ENCODE assay signal across 18 mouse cellular contexts in the genomic region with DNA sequence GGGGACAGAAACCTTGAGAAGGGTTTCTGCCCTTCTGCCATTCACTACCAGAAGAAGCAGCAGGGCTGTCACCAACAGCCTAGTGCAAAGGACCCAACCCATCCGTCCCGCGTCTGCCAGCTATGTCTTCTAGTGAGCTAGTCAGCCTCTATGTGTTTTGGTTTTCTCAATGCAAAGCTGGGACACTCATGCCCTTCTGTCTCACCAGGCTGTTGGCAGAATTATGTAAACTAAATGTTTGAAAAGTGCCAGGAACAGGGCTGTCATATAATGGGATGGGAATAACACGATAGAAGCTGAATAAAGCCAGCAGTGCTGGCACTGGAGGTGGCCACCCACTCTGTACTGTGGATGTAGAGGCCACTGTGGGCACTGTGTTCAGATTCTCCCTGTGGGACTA. TPM values are rescaled to one million over a fixed set of nuclear protein-coding genes. Genes with fewer than 3 reads are reported as not detected.
A peak's percentile ranks its signal among the peaks of the same experiment; 100 is the strongest.
DNase-seq lines count a peak whose midpoint lies in the region; ATAC-seq and TF ChIP-seq lines count a peak whose summit lies in the region.
"Had no signal": no experiment of that assay in that cellular context is flagged by ENCODE, and none has a peak within 500 bp of the region (broad histone marks: within the 10 kb centered on the region; RNA-seq: fewer than 3 reads in every experiment).

No protein-coding gene starts in this region.

- no peaks in the 10 kb centered on the region for H3K27me3 ChIP-seq in forebrain, embryonic 10.5 days (ENCODE audit: poor library complexity, severe bottlenecking)
- no peaks in the 10 kb centered on the region for H3K27me3 ChIP-seq in forebrain, embryonic 12.5 days
- H3K27me3 ChIP-seq in hindbrain, postnatal 0 days (ENCODE audit: insufficient read depth, low read length), result no peaks in the 10 kb centered on the region
- no peaks in the 10 kb centered on the region for H3K27me3 ChIP-seq in hindbrain, embryonic 12.5 days
- H3K27me3 ChIP-seq: liver, embryonic 13.5 days; neural tube, embryonic 15.5 days; stomach, embryonic 15.5 days had no signal

- no peak for ATAC-seq in forebrain, embryonic 12.5 days (ENCODE audit: low FRiP score)
- no peak for ATAC-seq in hindbrain, postnatal 0 days
- ATAC-seq in hindbrain, embryonic 12.5 days (ENCODE audit: low FRiP score), result no peak
- no peak for ATAC-seq in erythroid progenitor cell, adult 5-6 weeks (replicated peaks; ENCODE audit: low FRiP score, poor library complexity, severe bottlenecking)
- ATAC-seq: activated CD4-positive, CD25-positive, alpha-beta regulatory T cell, adult 4 months had no signal

- TF ChIP-seq CTCF in hindbrain, postnatal 0 days (IDR thresholded peaks at IDR 0.05; ENCODE audit: low read depth), result no peak

- peaks cover 31% of the 10 kb centered on the region for H3K4me1 ChIP-seq in forebrain, embryonic 10.5 days
- peaks cover 11% of the 10 kb centered on the region for H3K4me1 ChIP-seq in forebrain, embryonic 12.5 days
- H3K4me1 ChIP-seq in hindbrain, postnatal 0 days (ENCODE audit: insufficient read depth, low read length), result peaks cover 16% of the 10 kb centered on the region; the same call in 1 of the 2 replicates
- H3K4me1 ChIP-seq in hindbrain, embryonic 12.5 days, result no peaks in the 10 kb centered on the region
- H3K4me1 ChIP-seq: liver, embryonic 13.5 days; stomach, embryonic 15.5 days had no signal

- no peak overlapping the region for H3K4me2 ChIP-seq in forebrain, embryonic 12.5 days
- no peak overlapping the region for H3K4me2 ChIP-seq in hindbrain, postnatal 0 days (ENCODE audit: low read depth, low read length)
- H3K4me2 ChIP-seq in hindbrain, embryonic 12.5 days (replicated peaks), result no peak overlapping the region
- H3K4me2 ChIP-seq: liver, embryonic 13.5 days; midbrain, embryonic 11.5 days; neural tube, embryonic 15.5 days; stomach, embryonic 15.5 days had no signal

- H3K9ac ChIP-seq in forebrain, embryonic 12.5 days, result no peak overlapping the region
- H3K9ac ChIP-seq in hindbrain, postnatal 0 days (replicated peaks; ENCODE audit: low read length), result no peak overlapping the region
- H3K9ac ChIP-seq in hindbrain, embryonic 12.5 days, result no peak overlapping the region
- H3K9ac ChIP-seq: liver, embryonic 13.5 days; neural tube, embryonic 15.5 days; stomach, embryonic 15.5 days had no signal

- no peak for DNase-seq in forebrain, embryonic 10.5 days (ENCODE audit: extremely low spot score, low spot score)
- DNase-seq in hindbrain, postnatal 0 days (ENCODE audit: low spot score), result no peak
- DNase-seq in layer of hippocampus, adult 8-10 months (ENCODE audit: low spot score in 2 of 2), result peak; percentile 42 to 43
- DNase-seq in embryo, embryonic 10.5 days (ENCODE audit: low spot score), result no peak
- DNase-seq: liver, embryonic 13.5 days; lung, adult 2 months; lung, postnatal 14 days; thymus, postnatal 25 days had no signal

- H3K4me3 ChIP-seq in forebrain, embryonic 10.5 days, result no peak overlapping the region
- H3K4me3 ChIP-seq in forebrain, embryonic 12.5 days (replicated peaks), result no peak overlapping the region
- H3K4me3 ChIP-seq in hindbrain, postnatal 0 days (ENCODE audit: low read length), result no peak overlapping the region
- H3K4me3 ChIP-seq in hindbrain, embryonic 12.5 days, result no peak overlapping the region
- H3K4me3 ChIP-seq: hindbrain, embryonic 10.5 days; left cerebral cortex, adult 2 months; liver, embryonic 13.5 days; neural tube, embryonic 15.5 days; stomach, embryonic 15.5 days had no signal

- 98% methylated on average over 4 of the region's 4 CpGs for WGBS in forebrain, embryonic 10.5 days
- WGBS in forebrain, embryonic 12.5 days, result 95% methylated on average over 4 of the region's 4 CpGs
- WGBS in hindbrain, postnatal 0 days, result 73% methylated on average over 4 of the region's 4 CpGs
- WGBS in hindbrain, embryonic 12.5 days, result 95% methylated on average over 4 of the region's 4 CpGs

- peak overlapping the region; percentile 48 for H3K27ac ChIP-seq in forebrain, embryonic 10.5 days
- H3K27ac ChIP-seq in forebrain, embryonic 12.5 days, result no peak overlapping the region
- peak overlapping the region; percentile 62 for H3K27ac ChIP-seq in hindbrain, postnatal 0 days
- no peak overlapping the region for H3K27ac ChIP-seq in hindbrain, embryonic 12.5 days
- H3K27ac ChIP-seq: left cerebral cortex, adult 2 months; liver, embryonic 13.5 days; neural tube, embryonic 15.5 days; stomach, embryonic 15.5 days had no signal

- H3K36me3 ChIP-seq in forebrain, embryonic 10.5 days (replicated peaks), result no peaks in the 10 kb centered on the region
- H3K36me3 ChIP-seq in forebrain, embryonic 12.5 days (replicated peaks), result no peaks in the 10 kb centered on the region
- peaks cover 4% of the 10 kb centered on the region; the same call in 1 of the 2 replicates for H3K36me3 ChIP-seq in hindbrain, postnatal 0 days (ENCODE audit: insufficient read depth, low read length)
- H3K36me3 ChIP-seq in hindbrain, embryonic 12.5 days, result no peaks in the 10 kb centered on the region
- H3K36me3 ChIP-seq: hindbrain, embryonic 10.5 days; liver, embryonic 13.5 days; stomach, embryonic 15.5 days had no signal

- H3K9me3 ChIP-seq in forebrain, embryonic 10.5 days, result no peaks in the 10 kb centered on the region
- no peaks in the 10 kb centered on the region for H3K9me3 ChIP-seq in forebrain, embryonic 12.5 days
- H3K9me3 ChIP-seq in hindbrain, postnatal 0 days (ENCODE audit: low read length), result no peaks in the 10 kb centered on the region
- no peaks in the 10 kb centered on the region for H3K9me3 ChIP-seq in hindbrain, embryonic 12.5 days (replicated peaks)
- H3K9me3 ChIP-seq: hindbrain, embryonic 10.5 days; liver, embryonic 13.5 days; neural tube, embryonic 15.5 days; stomach, embryonic 15.5 days had no signal

RNA-seq across cellular contexts. Expression of a gene that starts 35.8 kb away (rescaled TPM):
- polyA plus RNA-seq in forebrain, embryonic 10.5 days (2016; fragmentation: Nextera tagmentation; extraction: Ambion mirVana), result 0.33 and 0.65 TPM in 2 replicates
- polyA plus RNA-seq in forebrain, embryonic 12.5 days (2016; fragmentation: Nextera tagmentation; extraction: Ambion mirVana), result 1.0 and 1.3 TPM in 2 replicates
- total RNA-seq in hindbrain, postnatal 0 days (2014; rRNA removed), result 26.9 and 32.5 TPM in 2 replicates
- 21.4 and 22.0 TPM in 2 replicates for polyA plus RNA-seq in hindbrain, postnatal 0 days (2015; fragmentation: Nextera tagmentation; extraction: Ambion mirVana)
- 2.3 and 2.6 TPM in 2 replicates for polyA plus RNA-seq in hindbrain, embryonic 12.5 days (2016; fragmentation: Nextera tagmentation; extraction: Ambion mirVana)
- 10 to 100 TPM; 10.8 to 14.5 (median 12.6) TPM for total RNA-seq in layer of hippocampus, adult 8-10 months (2022)
- total RNA-seq in erythroid progenitor cell, adult 5-6 weeks (2015; ENCODE audit: low replicate concordance), result not detected in 2 replicates
- not detected in 2 replicates for total RNA-seq in erythroid progenitor cell, adult 5-6 weeks (2017; ENCODE audit: low replicate concordance)
- total RNA-seq: megakaryocyte progenitor cell, adult 5-6 weeks had no signal
- polyA plus RNA-seq: activated CD4-positive, CD25-positive, alpha-beta regulatory T cell, adult 4 months had no signal

Comparison
In these comparisons a context has a peak if more than half of its experiments do, and no peak if none do; other contexts are left out.
1. H3K27ac ChIP-seq: peak in forebrain, embryonic 10.5 days (single experiment) and hindbrain, postnatal 0 days (single experiment); none in forebrain, embryonic 12.5 days (single experiment) and hindbrain, embryonic 12.5 days (single experiment).
2. DNase-seq: peak in layer of hippocampus, adult 8-10 months (2 of 2); none in forebrain, embryonic 10.5 days (single experiment), hindbrain, postnatal 0 days (single experiment) and embryo, embryonic 10.5 days (single experiment).